Mouse (Mus musculus) granulocyte monocyte progenitor cell, adult 5-6 weeks (primary cell): ENCODE results near the gene Lama2. TPM values are rescaled to one million over a fixed set of nuclear protein-coding genes. Genes with fewer than 3 reads are reported as not detected.
"Not testable (repeated sequence)": the region's sequence is repeated elsewhere in the genome, so short reads cannot be mapped to it uniquely, and the experiment has no call there.

Experiments used
- ATAC-seq: replicated peaks from 2 replicates; pipeline ENCODE4 v1.8.0; 2016; ENCODE audit warnings: mild to moderate bottlenecking, moderate TSS enrichment, inconsistent platforms; ENCODE audit not compliant: poor library complexity, severe bottlenecking
- total RNA-seq, 2 experiments: library from RNA; stranded (forward) in 1 of 2; stranded (reverse) in 1 of 2; fragments of 200-712, 200-1000 nt in 1 of 2; fragments of >200 nt in 1 of 2; fragmentation: Nextera tagmentation in 1 of 2; gene quantifications; 2 replicates each; pipeline ENCODE4 v1.2.3; 2014 to 2017

Lama2 gene
- total RNA-seq, 2 experiments from 2014 or later: not detected

DNA sequence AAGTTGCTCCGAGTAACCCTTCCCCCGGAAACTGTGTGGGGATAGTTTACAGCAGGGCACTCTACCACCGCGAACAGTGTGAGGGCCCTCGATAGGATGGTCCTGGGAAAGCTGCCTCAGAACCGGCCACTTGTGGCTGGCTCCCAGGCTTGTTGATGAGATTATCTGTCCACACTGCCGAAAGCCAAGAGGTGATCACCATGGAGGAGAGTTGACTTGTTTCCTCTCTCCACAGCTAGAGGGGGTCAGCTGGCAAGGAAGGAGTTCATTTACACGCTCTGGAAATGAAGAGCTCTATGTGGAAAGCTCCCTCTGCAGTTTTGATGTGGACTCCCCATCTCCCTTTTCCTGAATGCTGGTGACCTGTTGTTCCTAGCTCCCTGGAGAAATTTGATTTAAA, 669.9 kb downstream of the Lama2 start:
- ATAC-seq: no peak

DNA sequence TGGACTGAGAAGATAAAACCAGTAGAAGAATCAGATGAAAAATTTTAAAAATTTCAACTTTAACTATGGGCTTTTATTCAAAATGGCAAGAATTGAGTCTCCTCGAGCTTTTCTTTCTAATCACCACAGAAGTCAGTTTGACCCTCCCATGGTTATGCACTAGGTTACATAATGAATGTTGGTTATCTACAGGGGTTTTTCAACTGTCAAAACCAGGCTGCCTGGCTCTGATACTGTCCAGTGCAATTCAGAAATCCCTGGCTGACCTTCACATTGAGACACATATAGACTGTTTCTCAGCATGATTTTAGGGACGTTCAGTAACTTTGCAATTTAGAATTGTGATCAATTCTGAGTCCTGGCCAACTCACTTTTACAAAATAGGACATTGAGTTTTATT, 671.2 kb downstream of the Lama2 start:
- ATAC-seq: no peak

DNA sequence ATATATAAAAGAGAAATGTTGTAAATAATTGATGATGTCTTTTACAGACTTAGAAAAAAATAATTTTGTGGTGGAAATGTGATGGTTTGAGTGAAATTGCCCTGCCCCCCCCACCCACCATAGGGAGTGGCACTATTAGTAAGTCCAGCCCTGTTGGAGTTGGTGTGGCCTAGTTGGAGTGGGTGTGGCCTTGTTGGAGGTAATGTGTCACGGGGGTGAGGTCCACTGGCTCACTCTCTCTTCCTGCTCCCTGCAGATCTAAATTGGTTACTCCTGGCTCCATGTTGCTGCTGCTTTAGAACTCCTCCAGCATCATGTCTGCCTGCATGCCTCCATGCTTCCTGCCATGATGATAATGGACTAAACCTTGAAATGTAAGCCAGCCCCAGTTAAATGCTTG, 680.0 kb downstream of the Lama2 start:
- ATAC-seq: no peak

DNA sequence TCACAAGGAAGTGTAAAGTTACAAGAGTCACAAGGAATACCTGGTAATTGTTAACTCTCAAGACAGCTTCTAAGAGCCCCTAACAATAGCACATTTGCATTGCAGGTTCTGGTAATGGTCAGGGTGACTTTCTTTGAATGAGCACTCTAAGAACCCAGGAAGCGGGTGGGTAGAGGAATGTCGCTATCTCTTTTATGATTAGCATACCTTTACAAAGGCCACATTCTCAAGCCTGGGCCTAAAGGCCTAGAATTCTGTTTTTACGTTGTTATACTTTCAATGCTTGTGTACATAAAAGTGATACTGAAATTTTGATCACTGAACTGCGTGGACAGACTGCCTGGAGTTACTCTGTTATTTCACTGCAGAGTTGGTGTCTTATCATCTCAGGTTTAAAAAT, 681.1 kb downstream of the Lama2 start:
- ATAC-seq: not testable (repeated sequence)

DNA sequence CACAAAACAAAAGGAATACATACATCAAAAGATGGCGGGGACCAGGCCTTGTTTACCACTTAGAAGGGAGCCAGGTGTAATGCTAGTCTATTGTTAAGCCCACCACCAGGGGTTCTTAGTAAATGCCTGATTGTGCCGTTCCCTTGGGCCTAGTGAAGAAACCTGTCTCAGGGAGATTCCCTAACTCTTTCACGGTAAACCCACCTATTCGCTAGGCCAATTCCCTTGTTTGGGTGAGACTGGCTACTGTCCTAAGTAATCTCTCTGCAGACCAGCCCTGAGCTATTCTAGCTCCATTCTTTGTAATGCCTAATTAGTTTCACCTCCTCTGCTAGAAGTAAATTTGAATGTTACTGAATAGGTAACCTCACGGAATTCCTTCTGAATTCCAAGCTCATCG, 683.5 kb downstream of the Lama2 start:
- not testable (repeated sequence) for ATAC-seq
